In genomic region chr10:40491748-40492147, GRCm38 (mm10) we compare ENCODE assay signal across 30 mouse cellular contexts.
DNase-seq lines count a peak whose midpoint lies in the region; ATAC-seq lines count a peak whose summit lies in the region.
"Had no signal": no experiment of that assay in that cellular context is flagged by ENCODE, and none has a peak within 500 bp of the region (broad histone marks: within the 10 kb centered on the region; RNA-seq: fewer than 3 reads in every experiment).

No protein-coding gene starts in this region.

- 0 out of 2 replicates have a peak, but pooled peaks cover 5% of the 10 kb centered on the region for H3K4me1 ChIP-seq in heart, embryonic 11.5 days (ENCODE audit: control insufficient read depth, insufficient read depth, low read length)
- peaks cover 10% of the 10 kb centered on the region for H3K4me1 ChIP-seq in heart, embryonic 16.5 days (ENCODE audit: control insufficient read depth, insufficient read depth, low read length)
- H3K4me1 ChIP-seq: embryonic facial prominence, embryonic 13.5 days; forebrain, embryonic 15.5 days; hindbrain, embryonic 15.5 days; midbrain, embryonic 15.5 days; neural tube, embryonic 15.5 days had no signal

- H3K27me3 ChIP-seq in heart, embryonic 11.5 days (ENCODE audit: control insufficient read depth, insufficient read depth, low read length): no peaks in the 10 kb centered on the region
- no peaks in the 10 kb centered on the region for H3K27me3 ChIP-seq in heart, embryonic 16.5 days (ENCODE audit: control insufficient read depth, insufficient read depth, low read length)
- H3K27me3 ChIP-seq: embryonic facial prominence, embryonic 13.5 days; forebrain, embryonic 15.5 days; hindbrain, embryonic 15.5 days; midbrain, embryonic 15.5 days; neural tube, embryonic 15.5 days had no signal

- no peak overlapping the region for H3K4me2 ChIP-seq in heart, embryonic 11.5 days
- no peak overlapping the region for H3K4me2 ChIP-seq in heart, embryonic 16.5 days (ENCODE audit: low read depth, low read length)
- H3K4me2 ChIP-seq: embryonic facial prominence, embryonic 13.5 days; forebrain, embryonic 15.5 days; hindbrain, embryonic 15.5 days; midbrain, embryonic 15.5 days; neural tube, embryonic 15.5 days had no signal

- peak overlapping the region; percentile 46; the same call in 1 of the 2 replicates for H3K27ac ChIP-seq in heart, embryonic 11.5 days (ENCODE audit: low read depth, low read length)
- H3K27ac ChIP-seq in heart, embryonic 16.5 days (ENCODE audit: low read length): peak overlapping the region; percentile 79
- H3K27ac ChIP-seq: embryonic facial prominence, embryonic 13.5 days; forebrain, embryonic 10.5 days; forebrain, embryonic 15.5 days; hindbrain, embryonic 10.5 days; hindbrain, embryonic 15.5 days; liver, embryonic 14.5 days; midbrain, embryonic 10.5 days; midbrain, embryonic 15.5 days; neural tube, embryonic 15.5 days had no signal

- no peaks in the 10 kb centered on the region for H3K36me3 ChIP-seq in heart, embryonic 11.5 days (ENCODE audit: control insufficient read depth, insufficient read depth, low read length)
- H3K36me3 ChIP-seq in heart, embryonic 16.5 days (ENCODE audit: control insufficient read depth, insufficient read depth): no peaks in the 10 kb centered on the region
- H3K36me3 ChIP-seq: embryonic facial prominence, embryonic 13.5 days; forebrain, embryonic 10.5 days; forebrain, embryonic 15.5 days; G1E; hindbrain, embryonic 10.5 days; hindbrain, embryonic 15.5 days; midbrain, embryonic 10.5 days; midbrain, embryonic 15.5 days; neural tube, embryonic 15.5 days had no signal

- no peak overlapping the region for H3K4me3 ChIP-seq in heart, embryonic 11.5 days (ENCODE audit: low read depth, low read length)
- H3K4me3 ChIP-seq in heart, embryonic 16.5 days (ENCODE audit: low read length): no peak overlapping the region
- H3K4me3 ChIP-seq: embryonic facial prominence, embryonic 13.5 days; forebrain, embryonic 10.5 days; forebrain, embryonic 15.5 days; gastrocnemius, adult 2 months; hindbrain, embryonic 10.5 days; hindbrain, embryonic 15.5 days; midbrain, embryonic 10.5 days; midbrain, embryonic 15.5 days; neural tube, embryonic 15.5 days had no signal

- H3K9ac ChIP-seq in heart, embryonic 11.5 days (ENCODE audit: low read depth, low read length): no peak overlapping the region
- H3K9ac ChIP-seq in heart, embryonic 16.5 days (ENCODE audit: low read length): no peak overlapping the region
- H3K9ac ChIP-seq: embryonic facial prominence, embryonic 13.5 days; forebrain, embryonic 15.5 days; hindbrain, embryonic 15.5 days; liver, embryonic 14.5 days; midbrain, embryonic 15.5 days; neural tube, embryonic 15.5 days had no signal

- no peak for ATAC-seq in heart, embryonic 11.5 days (replicated peaks; ENCODE audit: insufficient number of reproducible peaks, low FRiP score, low TSS enrichment)
- ATAC-seq in heart, embryonic 16.5 days (replicated peaks; ENCODE audit: extremely low read depth, insufficient read depth, low FRiP score): peak; percentile 67
- ATAC-seq: forebrain, embryonic 15.5 days; inflammation-experienced regulatory T-cells, adult 6 months; midbrain, embryonic 15.5 days had no signal

- H3K9me3 ChIP-seq in heart, embryonic 11.5 days (replicated peaks; ENCODE audit: control insufficient read depth, low read length): no peaks in the 10 kb centered on the region
- H3K9me3 ChIP-seq in heart, embryonic 16.5 days (replicated peaks; ENCODE audit: control insufficient read depth, low read length): no peaks in the 10 kb centered on the region
- H3K9me3 ChIP-seq: embryonic facial prominence, embryonic 13.5 days; forebrain, embryonic 10.5 days; forebrain, embryonic 15.5 days; G1E; hindbrain, embryonic 10.5 days; hindbrain, embryonic 15.5 days; midbrain, embryonic 10.5 days; midbrain, embryonic 15.5 days; neural tube, embryonic 15.5 days had no signal

- 68% methylated on average over 10 of the region's 10 CpGs for WGBS in heart, embryonic 11.5 days (ENCODE audit: insufficient replicate concordance)
- WGBS in heart, embryonic 16.5 days: 58% methylated on average over 10 of the region's 10 CpGs

- peak; percentile 30 to 35 for DNase-seq in heart, adult 18-20 months
- no peak for DNase-seq in heart, postnatal 25 days (ENCODE audit: low spot score)
- DNase-seq in ZHBTc4 (ENCODE audit: low read depth, low spot score): peak; percentile 15
- DNase-seq in embryo, embryonic 10 days (ENCODE audit: low spot score): no peak
- no peak for DNase-seq in gastrocnemius, postnatal 14 days
- DNase-seq in cerebellum, postnatal 4 days (ENCODE audit: low spot score in 2 of 2): no peak
- DNase-seq: adrenal gland, postnatal 10 days; cerebellum, adult 11 months; gastrocnemius, adult 2 months; kidney, adult 11 months; kidney, postnatal 25 days; liver; lung, adult 2 months; lung, postnatal 14 days; retina, postnatal 1 day; right cerebral cortex, postnatal 14 days; thymus, postnatal 14 days had no signal

- intact Hi-C loops in heart, postnatal 25 days (cut with DNase I): no loop called here
- intact Hi-C loops in gastrocnemius, postnatal 14 days (cut with DNase I; ENCODE audit: low total_unique reads): no loop called here

Comparison
In these comparisons a context has a peak if more than half of its experiments do, and no peak if none do; other contexts are left out.
1. DNase-seq: peak in heart, adult 18-20 months (2 of 2) and ZHBTc4 (single experiment); none in heart, postnatal 25 days (single experiment), embryo, embryonic 10 days (single experiment), gastrocnemius, postnatal 14 days (single experiment) and cerebellum, postnatal 4 days (0 of 2).